Mouse (Mus musculus) forebrain, embryonic 15.5 days (tissue): ENCODE data around the gene Ms4a10. TPM values are rescaled to one million over a fixed set of nuclear protein-coding genes. Genes with fewer than 3 reads are reported as not detected.

Experiments
- ATAC-seq: fragments of 200-750 bp; cut with Nextera tagmentation; replicated peaks from 2 replicates; pipeline ENCODE4 v1.8.0; 2017; ENCODE audit warnings: mild to moderate bottlenecking, moderate TSS enrichment, moderate library complexity
- H3K27ac ChIP-seq: fragments of 300-500 bp; sonication (generic); replicated peaks from 2 replicates; pipeline ENCODE4 v1.5.1; 2015; ENCODE audit warnings: mild to moderate bottlenecking, inconsistent platforms
- H3K27me3 ChIP-seq: fragments of 300-500 bp; sonication (generic); 2 replicates; pipeline ENCODE4 v1.6.1; 2015; ENCODE audit warnings: inconsistent platforms
- H3K36me3 ChIP-seq: fragments of 300-500 bp; sonication (generic); 2 replicates; pipeline ENCODE4 v1.6.1; 2015; ENCODE audit warnings: mild to moderate bottlenecking, inconsistent platforms
- H3K4me1 ChIP-seq: fragments of 300-500 bp; sonication (generic); 2 replicates; pipeline ENCODE4 v1.6.1; 2015; ENCODE audit warnings: inconsistent platforms
- H3K4me2 ChIP-seq: fragments of 300-500 bp; sonication (generic); replicated peaks from 2 replicates; pipeline ENCODE4 v1.6.1; 2015; ENCODE audit warnings: mild to moderate bottlenecking, inconsistent platforms
- H3K4me3 ChIP-seq: fragments of 300-500 bp; sonication (generic); 2 replicates; pipeline ENCODE4 v1.5.1; 2015; ENCODE audit warnings: mild to moderate bottlenecking, inconsistent platforms
- H3K9ac ChIP-seq: fragments of 300-500 bp; sonication (generic); replicated peaks from 2 replicates; pipeline ENCODE4 v1.6.1; 2015; ENCODE audit warnings: mild to moderate bottlenecking, inconsistent platforms
- H3K9me3 ChIP-seq: fragments of 300-500 bp; sonication (generic); 2 replicates; pipeline ENCODE4 v1.6.1; 2016; ENCODE audit warnings: inconsistent platforms
- WGBS: fragments of 180-500 bp; shearing (Covaris S2); methylation state at CpG from one replicate; pipeline ENCODE4 v1.1.7; 2015; ENCODE audit warnings: mixed read lengths; 5-methylcytosine and 5-hydroxymethylcytosine counted together
- polyA plus RNA-seq: library from polyadenylated mRNA; unstranded; fragments of >200 nt; fragmentation: Nextera tagmentation; extraction: Ambion mirVana; gene quantifications from 2 replicates; pipeline ENCODE4 v1.2.1, GENCODE M21; 2015

The Ms4a10 gene
- polyA plus RNA-seq, 1 experiment from 2014 or later: not detected

DNA sequence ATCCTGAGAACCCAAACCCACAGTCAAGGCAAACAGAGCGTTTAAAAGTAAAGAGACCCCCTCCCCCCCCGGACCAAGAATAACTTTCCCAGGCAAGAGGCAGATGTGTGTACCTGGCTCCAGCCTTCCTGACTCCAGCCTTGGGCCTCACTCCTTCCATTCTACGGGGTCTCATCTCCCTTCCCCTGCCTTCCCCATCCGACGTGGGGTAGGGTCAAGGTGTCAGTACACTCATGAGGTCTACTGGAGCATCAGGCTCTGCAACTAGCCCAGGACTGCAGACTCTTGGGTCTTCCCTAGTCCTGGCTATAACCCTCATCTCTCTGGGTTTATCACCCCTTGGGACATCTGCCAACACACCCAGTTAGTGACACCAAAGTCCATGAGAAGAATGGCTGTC lies 5.7 kb upstream of the Ms4a10 start:
- no peak overlapping the region for H3K4me3 ChIP-seq
- H3K4me2 ChIP-seq: no peak overlapping the region
- 91% methylated on average over 5 of the region's 5 CpGs for WGBS
- no peaks in the 10 kb centered on the region for H3K36me3 ChIP-seq
- no peaks in the 10 kb centered on the region for H3K27me3 ChIP-seq
- H3K27ac ChIP-seq: no peak overlapping the region
- H3K9ac ChIP-seq: no peak overlapping the region
- no peaks in the 10 kb centered on the region for H3K4me1 ChIP-seq
- H3K9me3 ChIP-seq: no peaks in the 10 kb centered on the region
- ATAC-seq: 0 out of 2 replicates have a peak, but pooled peaks have one; percentile 8

DNA sequence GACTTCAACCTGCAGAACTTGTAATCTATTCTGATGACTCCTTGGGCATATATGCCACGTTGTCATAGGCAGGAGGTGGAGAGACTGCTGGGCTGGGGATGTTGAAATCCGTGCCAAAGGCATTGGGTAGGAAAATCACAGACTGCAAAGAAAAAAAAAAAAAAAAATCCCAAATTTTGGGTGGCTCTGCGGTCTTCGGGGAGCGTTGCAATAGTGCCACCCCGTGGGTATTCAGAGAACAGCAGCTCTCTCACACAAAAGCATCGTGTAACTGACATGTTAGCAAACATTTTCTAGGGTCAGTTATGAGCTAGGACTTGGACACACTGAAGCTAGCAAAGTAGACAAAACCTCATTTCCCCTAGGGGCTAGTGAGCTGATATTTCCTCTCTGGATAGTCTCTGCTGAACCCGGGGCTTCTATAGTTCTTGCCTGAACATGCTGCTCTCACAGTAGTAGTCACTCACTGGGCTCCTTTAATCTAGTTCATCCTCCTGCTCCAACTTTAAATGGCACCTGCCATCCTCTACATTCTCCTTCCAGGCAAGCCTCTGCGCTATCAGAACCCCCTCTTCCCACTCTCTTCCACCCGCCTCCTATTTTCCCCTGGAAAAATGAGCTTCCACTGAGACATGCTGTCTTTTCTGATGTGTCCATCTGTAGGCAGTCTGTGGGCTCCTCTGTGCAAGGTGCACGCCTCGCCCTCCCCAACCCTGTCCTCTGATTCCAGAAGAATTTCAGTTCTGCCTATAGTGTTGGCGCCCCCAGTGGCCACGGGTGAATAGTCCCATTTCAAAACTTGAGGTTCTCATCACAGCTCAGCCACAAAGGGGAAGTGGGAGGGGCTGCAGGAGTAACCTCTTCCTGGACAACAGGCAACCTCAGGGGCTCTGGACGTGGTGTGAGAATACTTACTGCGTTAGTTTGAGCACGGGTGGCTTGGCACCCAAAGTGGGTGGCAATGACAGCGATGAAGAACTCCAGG lies 5.0 kb upstream of the Ms4a10 start:
- 13% methylated on average over 18 of the region's 18 CpGs for WGBS

DNA sequence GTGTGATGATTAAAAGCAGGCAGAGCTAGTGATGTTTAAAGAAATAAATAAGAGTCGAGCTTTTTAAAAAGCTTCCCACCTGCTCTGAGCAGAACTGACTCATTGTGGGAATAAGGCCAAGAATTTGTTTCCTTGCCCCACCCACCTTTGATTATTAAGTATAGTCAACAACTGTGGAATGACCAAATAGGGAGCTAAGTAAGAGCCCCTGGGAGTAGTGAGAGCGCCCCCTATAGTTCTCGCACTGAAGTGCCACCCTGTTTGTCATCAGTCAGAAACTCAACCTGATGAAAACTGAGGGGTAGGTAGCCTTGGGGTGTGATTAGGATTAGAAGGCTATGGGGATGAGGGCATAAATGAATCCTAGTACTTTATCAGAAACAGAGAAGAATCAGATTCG lies 1.8 kb upstream of the Ms4a10 start:
- H3K4me3 ChIP-seq: no peak overlapping the region
- H3K36me3 ChIP-seq: no peaks in the 10 kb centered on the region
- H3K27ac ChIP-seq: no peak overlapping the region
- H3K4me2 ChIP-seq: no peak overlapping the region
- WGBS: 61% methylated on average over 4 of the region's 4 CpGs
- H3K4me1 ChIP-seq: no peaks in the 10 kb centered on the region
- no peaks in the 10 kb centered on the region for H3K9me3 ChIP-seq
- no peaks in the 10 kb centered on the region for H3K27me3 ChIP-seq
- H3K9ac ChIP-seq: no peak overlapping the region
- ATAC-seq: no peak

More for the DNA sequence above, 5.0 kb upstream of the Ms4a10 start:
- peak overlapping the region; percentile 22; the same call in 1 of the 2 replicates for H3K4me2 ChIP-seq
- no peaks in the 10 kb centered on the region for H3K4me1 ChIP-seq
- H3K27me3 ChIP-seq: no peaks in the 10 kb centered on the region
- no peaks in the 10 kb centered on the region for H3K9me3 ChIP-seq
- no peak overlapping the region for H3K9ac ChIP-seq
- ATAC-seq: peak; percentile 47; the same call in 1 of the 2 replicates
- no peak overlapping the region for H3K27ac ChIP-seq
- H3K4me3 ChIP-seq: no peak overlapping the region
- H3K36me3 ChIP-seq: no peaks in the 10 kb centered on the region

DNA sequence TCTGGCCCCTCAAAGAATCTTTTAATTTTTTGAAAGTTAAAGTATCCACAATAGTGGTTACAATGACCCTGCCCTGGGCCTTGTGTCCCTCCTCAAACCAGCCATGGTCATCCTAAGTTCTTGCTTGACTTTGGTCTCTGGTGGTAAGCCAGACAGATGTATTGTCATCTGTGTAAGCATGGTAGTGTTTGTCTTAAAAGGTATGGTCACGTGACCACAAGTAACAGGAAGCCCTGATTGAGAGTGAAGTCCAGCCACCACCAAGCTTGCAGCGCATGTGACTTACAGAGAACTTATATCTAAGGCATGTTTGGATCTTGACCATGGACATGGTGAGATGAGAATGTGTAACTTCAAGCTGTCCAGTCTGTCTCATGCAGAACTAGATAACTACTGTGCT lies 717 bp upstream of the Ms4a10 start:
- WGBS: 87% methylated on average over 2 of the region's 2 CpGs
- H3K27me3 ChIP-seq: no peaks in the 10 kb centered on the region
- H3K4me1 ChIP-seq: no peaks in the 10 kb centered on the region
- H3K9ac ChIP-seq: no peak overlapping the region
- ATAC-seq: no peak
- H3K4me3 ChIP-seq: no peak overlapping the region
- no peaks in the 10 kb centered on the region for H3K9me3 ChIP-seq
- no peak overlapping the region for H3K4me2 ChIP-seq
- H3K27ac ChIP-seq: no peak overlapping the region
- H3K36me3 ChIP-seq: no peaks in the 10 kb centered on the region

DNA sequence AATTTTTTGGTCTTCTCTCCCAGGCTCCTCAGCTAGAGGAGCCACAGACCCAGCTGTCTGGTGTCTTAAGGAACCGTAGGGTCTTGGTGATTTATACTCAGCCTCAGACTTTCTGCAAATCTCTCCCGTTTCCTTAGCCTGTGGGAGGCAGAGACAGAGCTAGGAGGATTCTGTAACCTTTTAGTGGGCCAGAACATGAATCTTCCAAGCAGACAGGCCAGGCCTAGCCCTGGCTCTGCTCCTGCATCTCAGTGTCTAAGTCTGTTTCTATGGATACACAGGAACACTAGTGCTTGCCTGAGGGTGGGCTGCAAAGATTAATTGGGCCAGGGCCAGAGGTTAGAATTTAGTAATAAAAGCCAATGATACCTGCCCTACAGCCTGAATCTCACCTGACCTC lies 1.3 kb downstream of the Ms4a10 start:
- H3K4me3 ChIP-seq: no peak overlapping the region
- H3K27me3 ChIP-seq: no peaks in the 10 kb centered on the region
- H3K9me3 ChIP-seq: no peaks in the 10 kb centered on the region
- no peak overlapping the region for H3K4me2 ChIP-seq
- 65% methylated on average over 2 of the region's 2 CpGs for WGBS
- no peak overlapping the region for H3K9ac ChIP-seq
- ATAC-seq: no peak
- H3K36me3 ChIP-seq: no peaks in the 10 kb centered on the region
- H3K27ac ChIP-seq: no peak overlapping the region
- H3K4me1 ChIP-seq: no peaks in the 10 kb centered on the region

DNA sequence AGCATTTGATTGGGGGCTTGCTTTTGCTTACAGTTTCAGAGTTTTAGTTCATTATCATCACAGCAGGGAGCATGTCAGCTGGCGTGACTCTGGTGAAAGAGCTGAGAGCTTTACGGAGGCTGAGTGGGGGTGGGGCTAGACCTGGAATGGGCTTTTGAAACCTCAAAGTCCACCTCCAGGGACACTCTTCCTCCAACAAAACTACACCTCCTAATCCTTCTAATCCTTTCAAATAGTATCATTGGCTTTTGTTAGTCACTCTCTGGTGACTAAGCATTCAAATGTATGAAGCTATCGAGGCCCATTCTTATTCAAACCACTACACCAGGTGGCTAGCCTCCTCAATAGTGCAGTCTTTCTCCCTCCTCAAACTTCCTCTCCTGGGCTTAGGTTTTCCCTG lies 1.8 kb downstream of the Ms4a10 start:
- no peaks in the 10 kb centered on the region for H3K36me3 ChIP-seq
- no peak for ATAC-seq
- no peak overlapping the region for H3K9ac ChIP-seq
- no peak overlapping the region for H3K4me3 ChIP-seq
- H3K27me3 ChIP-seq: no peaks in the 10 kb centered on the region
- no peak overlapping the region for H3K27ac ChIP-seq
- H3K4me2 ChIP-seq: no peak overlapping the region
- H3K9me3 ChIP-seq: no peaks in the 10 kb centered on the region
- 11% methylated on average over 3 of the region's 3 CpGs for WGBS
- H3K4me1 ChIP-seq: no peaks in the 10 kb centered on the region

DNA sequence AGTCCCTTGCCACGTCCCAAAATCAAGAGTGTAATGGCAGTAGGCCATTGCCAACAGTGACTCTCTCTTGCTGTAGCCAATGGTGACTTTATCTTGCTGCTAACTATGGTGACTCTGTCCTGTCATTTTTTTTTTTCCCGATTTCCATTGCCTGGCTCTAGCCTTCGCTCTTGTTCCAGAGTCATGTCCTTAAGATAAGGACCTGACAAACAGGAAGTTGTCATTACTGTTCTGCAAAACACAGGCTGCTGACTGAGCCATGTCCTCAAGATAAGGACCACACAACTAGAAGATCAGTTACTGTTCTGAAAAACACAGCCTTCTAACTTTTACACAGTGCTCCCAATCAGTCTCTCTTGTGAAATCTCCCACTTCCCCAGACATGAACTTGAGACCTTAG lies 4.0 kb downstream of the Ms4a10 start:
- Histone ChIP-seq H3K36me3 (no peaks in the 10 kb centered on the region), H3K4me1 (no peaks in the 10 kb centered on the region), H3K9ac (no peak overlapping the region), H3K4me2 (no peak overlapping the region), H3K4me3 (no peak overlapping the region), H3K27me3 (no peaks in the 10 kb centered on the region), H3K9me3 (no peaks in the 10 kb centered on the region), H3K27ac (no peak overlapping the region)
- 76% methylated on average over 3 of the region's 3 CpGs for WGBS
- no peak for ATAC-seq

DNA sequence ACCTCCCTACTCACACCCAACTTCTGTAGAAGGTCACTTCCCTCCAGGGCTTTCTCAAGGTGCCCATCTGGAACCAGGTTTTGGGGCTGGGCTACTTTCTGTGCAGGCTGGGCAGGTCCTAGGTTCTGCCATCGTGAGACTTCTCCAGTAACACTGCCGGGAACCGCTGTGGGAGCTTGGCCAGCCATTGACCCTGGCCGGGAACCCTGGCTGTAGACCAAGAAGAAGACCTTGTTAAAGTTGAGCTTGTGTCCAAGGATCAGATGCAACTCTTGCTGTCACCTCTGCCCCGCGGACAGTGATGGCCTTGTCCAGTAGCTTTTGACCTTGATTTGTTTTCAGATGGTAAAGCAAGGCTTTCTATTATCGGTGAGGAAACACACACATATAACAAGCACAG lies 5.9 kb downstream of the Ms4a10 start:
- H3K27ac ChIP-seq: no peak overlapping the region
- no peak overlapping the region for H3K4me2 ChIP-seq
- no peak overlapping the region for H3K4me3 ChIP-seq
- H3K4me1 ChIP-seq: no peaks in the 10 kb centered on the region
- H3K9me3 ChIP-seq: no peaks in the 10 kb centered on the region
- WGBS: 91% methylated on average over 7 of the region's 7 CpGs
- no peaks in the 10 kb centered on the region for H3K36me3 ChIP-seq
- no peaks in the 10 kb centered on the region for H3K27me3 ChIP-seq
- ATAC-seq: no peak
- no peak overlapping the region for H3K9ac ChIP-seq

DNA sequence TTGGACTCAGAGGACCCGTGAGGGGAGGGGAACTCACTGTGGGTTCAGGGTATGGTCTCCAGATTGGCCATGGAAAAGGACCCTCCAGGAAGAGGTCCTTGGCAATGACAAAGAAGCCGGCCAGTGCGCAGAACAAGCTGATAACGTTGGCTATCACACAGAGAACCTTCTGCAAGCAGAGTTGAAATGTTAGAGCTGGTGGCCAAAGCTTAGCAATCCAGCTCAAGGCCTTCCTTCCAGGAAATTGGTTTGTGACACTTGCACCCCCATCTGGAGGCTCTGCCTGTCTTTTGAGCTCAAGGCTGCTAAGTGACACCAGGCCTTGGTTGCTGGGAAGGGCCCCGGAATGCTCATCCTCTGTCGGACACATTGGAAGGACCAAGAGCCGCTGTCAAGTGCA lies 8.7 kb downstream of the Ms4a10 start:
- no peaks in the 10 kb centered on the region for H3K27me3 ChIP-seq
- no peak overlapping the region for H3K9ac ChIP-seq
- H3K4me1 ChIP-seq: no peaks in the 10 kb centered on the region
- WGBS: 89% methylated on average over 7 of the region's 7 CpGs
- H3K9me3 ChIP-seq: no peaks in the 10 kb centered on the region
- no peak overlapping the region for H3K4me3 ChIP-seq
- no peak overlapping the region for H3K27ac ChIP-seq
- no peak for ATAC-seq
- H3K36me3 ChIP-seq: no peaks in the 10 kb centered on the region
- H3K4me2 ChIP-seq: no peak overlapping the region

DNA sequence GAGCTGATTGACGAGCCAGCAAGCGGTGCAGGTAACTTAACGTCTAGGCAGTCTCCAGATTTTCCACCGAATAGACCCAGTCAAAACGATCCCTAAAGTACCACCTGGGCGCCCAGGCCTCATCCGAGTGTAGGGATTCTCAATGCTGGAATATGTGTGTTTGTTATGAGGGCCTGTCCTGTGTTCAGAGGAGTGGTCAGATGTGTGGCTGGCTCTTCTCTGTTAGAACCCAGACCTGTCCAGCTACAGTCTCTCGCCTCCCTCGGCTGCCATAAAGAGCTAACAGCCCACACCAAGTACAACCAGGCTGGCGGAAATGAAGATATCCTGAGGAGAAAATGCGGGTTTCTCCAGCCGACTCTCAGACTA lies 14.5 kb downstream of the Ms4a10 start:
- Histone ChIP-seq H3K27ac (no peak overlapping the region), H3K9me3 (no peaks in the 10 kb centered on the region), H3K27me3 (no peaks in the 10 kb centered on the region), H3K4me2 (no peak overlapping the region), H3K9ac (no peak overlapping the region), H3K4me1 (no peaks in the 10 kb centered on the region), H3K4me3 (no peak overlapping the region), H3K36me3 (no peaks in the 10 kb centered on the region)
- no peak; the same call in 1 of the 2 replicates for ATAC-seq
- WGBS: 48% methylated on average over 12 of the region's 12 CpGs

DNA sequence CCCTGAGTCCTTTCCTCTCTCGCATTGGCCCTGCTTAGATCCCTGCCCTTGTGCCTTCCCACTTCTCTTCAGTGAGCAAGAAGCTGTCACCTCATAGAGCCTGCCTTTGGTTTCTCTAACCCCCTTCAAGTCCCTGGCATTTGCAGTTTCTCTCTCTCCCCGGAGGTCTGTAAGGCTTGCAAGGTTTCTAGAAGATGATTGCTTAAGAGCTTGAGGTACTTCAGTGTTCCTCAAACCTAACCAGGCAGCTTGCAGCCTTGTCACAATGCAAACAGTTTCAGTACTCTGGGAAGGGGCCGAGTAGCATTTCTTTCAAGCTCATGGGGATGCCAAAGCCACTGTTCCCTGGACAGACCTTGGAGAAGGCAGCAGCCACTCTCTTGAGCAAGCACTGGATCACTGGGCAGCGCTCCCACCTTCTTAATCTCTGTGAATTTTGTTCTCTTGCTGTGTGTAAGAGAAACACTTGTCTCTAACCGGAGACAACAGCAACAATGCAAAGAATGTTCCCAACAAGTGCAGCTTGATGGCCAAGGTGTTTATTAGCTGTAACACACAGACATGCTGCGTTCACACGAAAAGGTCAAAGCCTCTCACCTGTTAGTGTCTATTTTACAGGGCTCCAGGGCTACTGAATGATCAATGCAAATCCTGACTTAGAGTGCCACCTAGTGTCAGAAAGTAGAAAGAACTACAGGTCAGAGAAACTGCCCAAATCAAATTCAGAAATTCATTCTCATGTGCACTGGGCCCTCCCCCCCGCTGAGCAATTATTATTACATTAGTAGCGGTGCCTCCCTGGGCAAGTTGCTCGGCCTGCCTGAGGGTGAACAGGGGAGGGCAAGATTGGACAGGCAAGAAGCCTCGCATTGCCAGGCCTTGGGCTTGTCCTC lies 15.1 kb downstream of the Ms4a10 start:
- ATAC-seq: peak; percentile 78
- no peaks in the 10 kb centered on the region for H3K9me3 ChIP-seq
- H3K27me3 ChIP-seq: no peaks in the 10 kb centered on the region
- no peaks in the 10 kb centered on the region for H3K4me1 ChIP-seq
- no peak overlapping the region for H3K4me2 ChIP-seq
- H3K36me3 ChIP-seq: no peaks in the 10 kb centered on the region
- 32% methylated on average over 11 of the region's 11 CpGs for WGBS
- H3K9ac ChIP-seq: no peak overlapping the region
- H3K27ac ChIP-seq: no peak overlapping the region
- H3K4me3 ChIP-seq: no peak overlapping the region
